Mouse (Mus musculus) spleen, postnatal 14 days (tissue): ENCODE measurements around the gene Dnajc6.

Experiments used
- DNase-seq, 2 experiments: peaks; one replicate each; pipeline ENCODE4 v3.0.0; 2021 to 2022; ENCODE audit warnings: low spot score in 2 of 2

The Dnajc6 gene

DNA sequence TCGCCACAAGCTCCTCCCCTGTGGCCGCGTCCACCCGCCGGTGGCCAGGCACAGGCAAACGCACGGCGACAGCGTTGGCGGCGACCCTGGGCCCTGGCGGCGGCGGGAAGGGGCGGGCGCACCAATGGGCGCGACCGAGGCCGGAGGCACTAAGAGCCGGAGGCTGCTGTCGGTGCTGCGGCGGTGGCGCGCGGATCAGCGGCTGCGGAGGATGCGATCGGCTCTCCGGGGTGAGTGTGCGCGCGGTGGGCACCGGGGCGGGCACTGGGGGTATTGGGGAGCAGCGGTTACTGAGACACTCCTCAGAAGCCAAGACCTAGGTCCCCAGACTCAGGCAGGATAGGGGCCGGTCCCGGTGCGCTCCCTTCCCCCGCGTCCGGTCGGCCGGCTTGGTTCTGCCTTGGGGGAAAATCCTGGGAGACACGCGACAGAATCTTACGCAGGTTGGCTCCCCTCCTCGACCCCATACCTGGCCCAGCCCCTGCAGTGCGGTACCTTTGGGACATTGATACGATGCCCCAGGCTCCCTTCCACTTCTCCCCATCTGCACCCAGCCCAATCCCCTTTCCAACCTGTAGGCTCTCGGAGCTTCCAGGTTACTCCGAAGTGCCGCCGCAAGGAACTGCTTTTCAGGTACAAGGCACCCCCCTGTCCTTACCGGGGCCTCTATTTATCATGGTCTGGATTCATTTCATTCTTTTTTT is at the start of gene Dnajc6:
Gene Dnajc6 (plus strand): TSS at position 115 of the 704 bp plus-strand sequence.
- no peak for DNase-seq

DNA sequence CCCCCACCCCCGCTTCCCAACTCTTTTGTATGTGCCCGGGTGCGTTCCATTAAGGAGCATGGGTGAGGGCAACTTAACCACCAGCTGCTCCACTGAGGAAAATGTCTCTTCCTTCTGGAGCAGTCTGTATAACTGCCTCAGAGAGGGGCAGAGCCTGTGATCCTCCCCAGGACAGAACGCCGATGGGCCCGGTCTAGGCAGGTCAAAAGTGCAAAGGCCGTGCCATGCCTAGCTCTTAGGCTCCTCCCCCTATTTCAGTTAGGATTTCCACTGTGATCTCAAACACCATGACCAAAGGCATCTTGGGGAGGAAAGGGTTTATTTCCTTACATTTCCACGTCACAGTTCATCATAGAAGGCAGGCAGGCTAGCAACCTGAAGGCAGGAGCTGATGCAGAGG is 47.7 kb upstream of the Dnajc6 start:
- DNase-seq: no peak

DNA sequence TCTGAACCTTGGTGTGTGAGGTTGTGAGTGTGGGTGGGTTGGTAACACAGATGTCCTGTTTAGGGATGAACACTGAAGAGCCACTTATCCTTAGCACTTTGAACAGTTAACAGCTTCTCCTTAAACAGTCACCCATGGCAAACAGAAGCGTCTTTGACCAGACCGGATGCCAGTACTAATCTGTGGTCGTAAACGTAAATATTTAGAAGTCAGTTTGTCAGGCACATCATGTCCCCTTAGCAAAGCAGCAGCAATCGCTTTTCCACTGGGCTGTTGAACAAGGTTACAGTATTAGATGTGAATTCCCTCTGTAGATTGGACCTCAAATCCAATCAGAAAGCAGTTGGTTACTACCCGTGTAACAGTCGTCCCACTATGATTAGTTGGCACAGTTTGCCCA is 47.1 kb upstream of the Dnajc6 start:
- DNase-seq: no peak

DNA sequence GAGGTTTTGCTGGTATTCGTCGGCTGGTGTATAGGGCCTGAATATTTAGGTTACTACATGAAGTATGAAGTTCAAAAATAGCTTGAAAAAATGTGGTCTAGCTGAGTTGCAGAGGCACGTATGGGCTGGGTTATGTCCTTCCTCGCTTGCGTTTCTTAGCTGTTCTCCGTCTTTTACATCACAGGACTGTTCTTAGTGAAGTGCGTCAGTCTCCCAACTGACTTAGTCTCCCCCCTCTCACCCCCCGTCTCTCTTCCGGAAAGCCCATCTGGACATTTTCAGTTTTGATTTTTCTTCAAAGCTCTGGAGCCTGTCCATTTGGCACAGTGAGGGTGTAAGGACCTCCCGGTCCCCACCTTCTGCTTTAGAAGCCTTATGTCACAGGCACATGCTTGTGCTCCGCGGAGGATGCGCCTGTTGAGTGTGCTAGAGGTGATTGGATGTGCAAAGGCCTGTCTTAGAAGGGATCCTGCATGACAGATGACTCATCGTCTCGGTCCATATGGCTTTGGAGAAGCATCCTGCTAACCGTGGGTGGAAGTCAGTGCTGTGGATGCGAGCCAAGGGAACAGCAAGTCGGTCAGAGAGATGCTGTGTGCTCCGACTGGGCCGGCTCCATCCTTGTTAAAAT is 46.2 kb upstream of the Dnajc6 start:
- no peak for DNase-seq

DNA sequence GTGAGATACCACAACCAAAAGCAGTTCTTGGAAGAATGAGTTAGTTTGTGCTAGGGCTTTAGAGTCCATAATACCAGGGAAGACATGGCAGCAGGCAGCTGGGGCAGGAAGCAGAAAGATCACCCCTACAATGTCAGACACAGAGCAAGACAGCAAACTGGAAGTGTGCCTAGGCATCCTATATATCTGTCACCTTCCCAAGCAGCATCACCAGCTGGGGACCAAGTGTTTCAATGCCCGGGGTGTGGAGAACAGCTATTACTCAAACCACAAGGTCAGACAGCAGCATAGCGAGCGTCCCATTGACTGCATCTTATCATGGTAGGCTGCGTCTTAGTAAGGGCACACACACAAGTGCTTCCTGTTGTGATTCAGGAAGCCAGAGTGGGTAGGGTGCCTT is 45.4 kb upstream of the Dnajc6 start:
- no peak for DNase-seq

DNA sequence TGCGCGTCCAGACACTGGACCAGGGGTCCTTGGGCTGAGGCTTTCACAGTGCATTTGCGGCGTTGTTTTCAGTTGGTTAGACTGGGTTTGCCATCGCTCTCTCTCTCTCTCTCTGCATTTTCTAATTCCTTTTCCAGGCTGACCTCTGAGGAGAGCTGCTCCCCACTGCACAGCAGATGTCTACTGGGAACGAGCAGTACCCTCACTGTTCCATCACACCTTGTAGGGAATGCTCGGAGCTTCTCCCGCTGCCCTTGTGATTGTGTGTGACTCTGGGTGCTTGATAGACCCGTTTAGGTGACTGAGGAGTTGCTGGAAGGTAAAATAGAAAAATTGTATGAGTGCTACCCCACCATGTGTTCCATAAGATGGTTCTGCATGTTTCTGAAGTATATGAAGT is 43.6 kb upstream of the Dnajc6 start:
- no peak for DNase-seq

DNA sequence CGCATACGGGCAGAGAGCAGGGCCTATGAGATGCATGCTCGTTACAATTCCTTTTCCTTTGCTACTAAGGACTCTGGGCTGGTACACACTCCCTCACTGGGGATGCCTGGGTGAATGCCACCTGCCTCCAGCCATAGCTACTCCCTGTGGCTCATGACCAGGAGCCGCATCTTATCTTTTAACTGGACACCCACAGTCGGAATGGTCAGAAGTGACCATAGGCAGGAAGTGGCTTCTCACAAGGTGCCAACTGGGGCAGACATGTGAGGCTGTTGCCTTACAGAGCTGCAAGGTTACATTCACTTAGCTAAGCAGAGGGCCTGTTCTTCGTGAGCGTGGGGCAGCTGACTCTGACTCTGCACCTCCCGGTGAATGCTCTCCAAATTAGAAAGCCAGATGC is 39.3 kb upstream of the Dnajc6 start:
- DNase-seq: no peak

DNA sequence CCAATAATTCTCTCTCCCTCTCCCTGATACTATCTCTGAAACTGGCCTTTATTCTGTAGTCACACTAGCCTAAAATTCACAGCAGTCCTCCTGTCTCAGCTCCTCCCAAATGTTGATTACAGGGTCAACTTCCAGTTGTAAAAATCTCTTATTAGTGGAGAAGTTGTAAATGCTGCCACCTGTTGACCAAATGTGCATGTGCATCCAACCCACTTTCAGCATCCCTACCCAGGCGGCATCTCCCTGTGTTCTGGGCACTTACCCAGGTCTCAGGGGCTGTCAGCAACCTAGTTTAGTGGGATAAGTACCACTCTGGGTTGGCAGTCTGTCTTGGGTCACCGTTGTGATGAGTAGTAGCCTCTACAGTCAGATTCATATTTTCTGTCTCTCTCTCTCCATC is 38.1 kb upstream of the Dnajc6 start:
- peak in 1 of 2 experiments; percentile 9 for DNase-seq

GRCm38 (mm10) chr4:101459358-101459757 is 37.1 kb upstream of the Dnajc6 start:
- DNase-seq: no peak

DNA sequence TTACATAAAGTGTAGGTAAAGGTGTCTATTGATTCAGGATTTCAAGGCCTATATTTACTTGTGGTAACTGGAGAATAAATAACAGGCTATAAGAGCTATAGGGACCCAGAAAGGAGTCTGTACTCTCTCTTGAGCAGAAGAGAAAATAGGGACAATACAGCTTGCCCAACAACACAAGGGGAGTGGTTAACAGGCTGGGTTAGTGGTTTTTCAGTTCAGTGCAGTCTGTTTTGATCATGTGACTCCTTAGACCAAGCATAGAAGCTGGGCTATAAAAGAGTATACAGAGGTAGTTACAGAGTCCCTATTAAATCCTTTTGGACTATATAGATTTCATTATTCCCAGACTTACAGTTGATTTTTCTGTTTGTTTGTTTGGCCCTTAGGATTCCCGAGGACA is 36.3 kb upstream of the Dnajc6 start:
- DNase-seq: no peak

DNA sequence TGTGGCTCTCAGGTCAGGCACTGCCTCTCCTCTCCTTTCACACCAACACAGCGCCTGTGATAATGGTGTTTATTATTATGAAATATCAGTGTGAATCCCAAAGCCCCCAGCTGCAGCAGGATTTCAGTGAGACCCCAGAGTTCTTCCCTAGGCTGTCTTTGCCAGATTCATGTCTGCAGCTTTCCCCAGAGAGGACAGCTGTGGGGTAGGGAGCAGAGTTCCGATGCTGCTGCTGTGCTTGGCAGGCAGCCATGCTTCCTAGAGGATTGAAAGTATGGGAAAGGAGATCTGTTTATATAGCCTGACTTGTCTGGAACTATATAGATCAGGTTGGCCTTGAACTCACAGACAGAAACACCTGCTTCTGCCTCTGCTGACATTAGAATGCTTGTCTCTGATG is 34.4 kb upstream of the Dnajc6 start:
- no peak for DNase-seq

DNA sequence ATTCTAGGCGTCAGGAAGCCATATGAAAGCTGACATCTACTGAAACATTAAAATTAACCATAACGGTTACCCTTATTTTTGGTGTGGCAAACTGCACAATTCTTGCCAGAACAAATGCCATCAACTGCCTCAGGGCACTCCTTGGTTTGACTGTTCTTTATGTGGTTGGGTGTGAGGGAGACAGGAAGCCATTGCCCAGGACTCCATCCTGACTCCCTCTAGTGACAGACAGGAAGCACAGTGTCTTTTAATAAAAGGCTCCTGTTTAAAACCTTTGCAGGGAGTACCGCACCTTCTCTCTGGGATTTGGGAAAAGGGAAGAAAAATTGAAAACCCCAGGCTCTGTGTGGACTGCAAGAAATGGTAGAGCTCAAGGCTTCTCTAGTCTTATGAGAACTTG is 30.2 kb upstream of the Dnajc6 start:
- DNase-seq: no peak

- DNase-seq: no peak
Observed at GRCm38 (mm10) chr4:101469242-101469641, 27.2 kb upstream of the Dnajc6 start.

DNA sequence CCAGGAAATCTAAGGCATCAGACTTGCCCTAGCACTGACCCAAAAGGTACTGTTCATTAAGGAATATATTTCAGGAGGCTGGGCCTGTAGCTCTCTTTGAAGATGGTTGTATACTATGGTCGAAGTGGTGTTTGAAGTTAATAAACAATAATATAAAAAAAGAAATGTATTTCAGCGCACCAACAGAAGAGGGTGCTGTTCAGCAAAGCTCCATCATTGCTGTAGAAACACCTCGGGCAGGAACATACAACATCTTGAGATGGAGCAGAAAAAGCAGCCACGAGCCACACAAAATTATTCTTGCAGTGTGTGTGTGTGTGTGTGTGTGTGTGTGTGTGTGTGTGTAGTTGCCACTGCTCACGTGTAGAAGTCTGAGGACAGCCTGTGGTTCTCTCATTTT is 25.9 kb upstream of the Dnajc6 start:
- DNase-seq: no peak

- DNase-seq: no peak
Observed at GRCm38 (mm10) chr4:101472767-101473166, 23.7 kb upstream of the Dnajc6 start.

DNA sequence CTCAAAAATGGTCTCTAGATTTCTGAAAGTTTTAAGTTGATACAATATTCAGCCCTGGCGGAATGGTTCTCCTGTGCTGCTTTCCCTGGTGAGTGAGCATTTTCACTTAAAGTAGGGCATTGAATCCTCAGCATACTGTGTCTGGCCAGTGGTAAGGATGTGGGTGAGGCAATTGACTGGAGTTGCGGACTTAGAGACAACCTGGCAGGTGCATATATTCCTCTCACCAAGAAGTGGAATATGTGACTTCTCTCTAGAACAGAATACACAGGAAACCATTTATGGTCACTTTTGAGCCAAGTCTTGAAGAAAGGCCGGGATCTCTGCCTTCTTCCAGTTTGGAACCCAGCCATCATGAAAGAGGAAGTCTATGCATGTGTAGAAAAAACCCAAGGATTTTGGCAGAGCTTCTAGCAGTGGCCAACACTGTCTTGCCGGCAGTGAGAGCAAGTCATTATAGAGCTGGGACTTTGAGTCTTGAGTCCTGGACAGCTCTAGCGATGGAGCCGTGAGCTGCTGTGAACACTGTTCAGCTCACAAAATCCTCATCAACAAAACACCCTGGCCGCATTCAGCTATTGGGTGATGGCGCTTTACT is 6.0 kb upstream of the Dnajc6 start:
- no peak for DNase-seq

DNA sequence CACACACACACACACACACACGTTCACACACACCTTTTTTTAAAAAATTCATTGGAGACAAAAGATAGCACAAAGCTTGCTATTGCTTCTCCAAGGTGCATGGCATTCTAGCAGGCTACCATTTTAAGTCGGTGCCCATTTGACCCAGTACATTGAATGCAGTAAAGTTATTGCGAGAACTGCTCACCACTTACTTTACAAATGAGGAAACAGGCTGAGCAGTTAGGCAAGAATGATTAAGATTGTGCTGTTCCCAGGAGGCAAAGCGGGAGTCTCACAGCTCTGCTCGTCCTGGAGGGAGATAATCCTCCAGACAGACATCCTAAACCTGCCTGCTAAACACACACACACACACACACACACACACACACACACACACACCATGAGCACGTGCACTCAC is 4.7 kb upstream of the Dnajc6 start:
- no peak for DNase-seq

GRCm38 (mm10) chr4:101493611-101494197 is 2.7 kb upstream of the Dnajc6 start:
- DNase-seq: no peak

DNA sequence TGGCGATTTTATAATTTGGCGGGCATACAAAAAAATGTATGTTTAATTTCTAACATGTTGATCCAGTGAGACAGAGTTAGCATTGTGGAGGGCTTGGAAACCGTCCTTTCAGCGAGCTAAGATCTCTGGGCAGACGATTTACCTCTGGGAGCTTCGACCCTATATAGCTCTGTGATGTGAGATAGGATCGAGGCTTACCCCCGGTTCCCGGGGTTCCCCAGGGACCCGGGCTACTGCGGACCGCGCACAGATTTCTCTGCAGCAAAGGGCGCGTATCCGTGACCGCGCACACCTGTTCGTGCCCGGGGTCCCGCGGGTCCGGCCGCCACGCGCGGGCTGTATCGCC is 287 bp upstream of the Dnajc6 start:
- DNase-seq: no peak

DNA sequence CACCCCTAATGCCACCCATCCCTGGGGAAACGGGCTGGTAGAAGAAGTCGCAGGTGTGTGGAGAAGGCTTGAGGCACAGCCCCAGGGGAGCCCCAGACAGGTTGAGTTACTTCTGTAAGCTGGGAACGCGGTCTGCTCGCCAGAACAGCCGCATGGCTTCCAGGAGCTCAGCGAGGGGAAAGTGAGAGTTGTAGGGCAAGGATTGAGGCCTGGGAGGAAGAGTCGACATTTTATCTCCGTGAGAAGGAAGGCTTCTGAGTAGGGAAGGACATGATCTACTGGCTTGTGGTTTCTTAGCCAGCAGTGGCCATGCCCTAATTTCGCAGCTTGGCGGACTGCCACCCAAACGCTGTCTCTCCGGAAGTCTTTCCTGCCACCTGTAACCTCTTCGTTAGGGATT is 888 bp downstream of the Dnajc6 start:
- DNase-seq: no peak

GRCm38 (mm10) chr4:101504470-101505007 is 8.1 kb downstream of the Dnajc6 start:
- DNase-seq: no peak

DNA sequence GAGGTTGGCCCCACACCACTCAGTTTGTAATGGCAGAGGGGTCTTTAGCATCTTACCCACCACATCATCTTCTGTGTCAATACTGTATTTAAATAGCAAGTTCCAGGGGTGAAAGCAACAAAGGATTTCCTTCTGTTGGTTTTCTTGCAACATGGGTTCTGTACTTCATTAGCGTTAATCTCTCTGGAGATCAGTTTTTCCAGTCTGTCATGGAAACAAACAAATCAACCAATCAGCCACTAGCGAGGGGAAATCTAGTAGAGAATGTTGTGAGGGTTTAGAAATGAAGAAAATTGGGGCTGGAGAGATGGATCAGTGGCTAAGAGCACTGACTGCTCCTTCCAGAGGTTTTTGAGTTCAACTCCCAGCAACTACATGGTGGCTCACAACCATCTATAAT is 9.5 kb downstream of the Dnajc6 start:
- no peak for DNase-seq

GRCm38 (mm10) chr4:101506372-101506771 is 9.9 kb downstream of the Dnajc6 start:
- DNase-seq: no peak
